Mouse (Mus musculus): ENCODE results near the gene Aff1. TPM values are rescaled to one million over a fixed set of nuclear protein-coding genes. Genes with fewer than 3 reads are reported as not detected.

Aff1 gene
- polyA plus RNA-seq, 1 experiment from 2014 or later = 7.3 TPM

DNA sequence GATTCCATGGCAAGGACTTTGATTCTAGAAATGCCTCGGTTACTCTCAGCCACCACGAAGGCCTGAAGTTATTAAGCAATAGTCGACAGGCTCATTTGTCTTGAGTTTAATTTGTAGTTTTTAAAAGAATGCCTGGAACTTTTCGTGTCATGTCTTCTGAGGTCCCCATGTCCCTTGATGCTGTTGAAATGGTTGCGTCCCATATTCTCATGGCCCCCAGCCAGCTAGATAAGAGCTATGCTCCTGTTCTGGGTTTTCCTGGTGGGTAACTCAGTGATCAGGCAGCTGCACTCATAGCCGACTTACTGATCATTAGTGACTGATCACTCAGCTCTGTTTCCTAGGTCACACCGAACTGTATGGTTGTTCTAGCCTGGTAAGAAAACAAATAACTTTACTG, 69.6 kb downstream of the Aff1 start:
- Histone ChIP-seq H3K36me3 (ENCODE audit: control insufficient read depth, insufficient read depth, low read length) (no peaks in the 10 kb centered on the region), H3K4me2 (ENCODE audit: low read length) (no peak overlapping the region), H3K27ac (ENCODE audit: low read depth) (no peak overlapping the region), H3K4me3 (ENCODE audit: low read depth, low read length) (no peak overlapping the region), H3K9me3 (ENCODE audit: control insufficient read depth, low read length) (peaks cover 4% of the 10 kb centered on the region; the same call in 1 of the 2 replicates), H3K9ac (ENCODE audit: low read length) (no peak overlapping the region), H3K4me1 (replicated peaks; ENCODE audit: control insufficient read depth, insufficient read depth, low read length) (peaks cover 9% of the 10 kb centered on the region), H3K27me3 (replicated peaks; ENCODE audit: control insufficient read depth, insufficient read depth, low read length) (no peaks in the 10 kb centered on the region)
- no peak for ATAC-seq (replicated peaks; ENCODE audit: low FRiP score, low TSS enrichment, low read depth)
- DNase-seq (ENCODE audit: low spot score) = no peak
- WGBS = 78% methylated on average over 7 of the region's 7 CpGs

DNA sequence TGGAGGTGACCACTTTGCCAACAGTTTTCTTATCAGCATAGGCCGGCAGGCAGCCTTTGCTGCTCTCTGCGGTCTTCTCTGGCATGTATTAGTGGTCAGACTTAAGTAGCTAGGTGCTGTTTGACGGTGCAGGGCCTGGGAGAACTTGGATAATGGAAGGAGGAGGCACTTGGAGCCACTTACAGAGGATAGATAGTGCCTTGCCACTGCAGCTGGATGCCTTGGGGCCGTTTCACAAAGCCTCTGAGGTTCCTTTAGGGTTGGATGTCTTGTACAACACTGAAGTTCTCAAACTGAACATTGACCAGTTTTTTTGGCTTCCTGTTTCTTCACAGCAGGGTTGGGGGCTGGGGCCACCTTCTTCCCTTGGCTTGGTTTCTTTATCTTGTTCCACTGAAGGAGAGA, 70.7 kb downstream of the Aff1 start:
- Histone ChIP-seq H3K4me2 (ENCODE audit: low read length) (no peak overlapping the region), H3K36me3 (ENCODE audit: control insufficient read depth, insufficient read depth, low read length) (no peaks in the 10 kb centered on the region), H3K4me1 (replicated peaks; ENCODE audit: control insufficient read depth, insufficient read depth, low read length) (peaks cover 9% of the 10 kb centered on the region)

DNA sequence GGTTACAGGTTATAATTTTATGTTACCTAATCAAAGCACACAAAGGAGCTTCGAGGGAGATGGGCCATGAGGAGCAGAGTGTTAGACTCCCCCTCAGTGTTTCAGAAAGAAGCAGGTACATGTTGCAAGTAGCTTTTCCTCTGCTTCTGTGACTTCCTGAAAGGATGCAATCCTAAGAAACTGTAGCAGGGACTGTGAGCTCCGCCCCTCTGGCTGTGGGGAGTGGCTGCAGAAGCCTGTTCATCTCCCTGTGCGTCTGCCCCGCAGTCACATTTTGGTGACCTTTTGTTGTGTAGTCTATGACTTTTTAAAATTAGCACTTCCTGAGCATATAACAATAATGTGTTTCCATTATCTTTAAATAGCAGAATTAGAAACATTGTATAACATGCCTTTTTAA, 73.2 kb downstream of the Aff1 start:
- Histone ChIP-seq H3K9me3 (ENCODE audit: control insufficient read depth, low read length) (peaks cover 4% of the 10 kb centered on the region; the same call in 1 of the 2 replicates), H3K4me1 (replicated peaks; ENCODE audit: control insufficient read depth, insufficient read depth, low read length) (peaks cover 2% of the 10 kb centered on the region; the same call in 1 of the 2 replicates), H3K9ac (ENCODE audit: low read length) (no peak overlapping the region), H3K4me2 (ENCODE audit: low read length) (no peak overlapping the region), H3K27ac (ENCODE audit: low read depth) (no peak overlapping the region), H3K4me3 (ENCODE audit: low read depth, low read length) (no peak overlapping the region), H3K27me3 (replicated peaks; ENCODE audit: control insufficient read depth, insufficient read depth, low read length) (no peaks in the 10 kb centered on the region), H3K36me3 (ENCODE audit: control insufficient read depth, insufficient read depth, low read length) (no peaks in the 10 kb centered on the region)
- 88% methylated on average over 4 of the region's 4 CpGs for WGBS
- DNase-seq (ENCODE audit: low spot score) = no peak
- ATAC-seq (replicated peaks; ENCODE audit: low FRiP score, low TSS enrichment, low read depth) = no peak

More for the DNA sequence above, 70.7 kb downstream of the Aff1 start:
- Histone ChIP-seq H3K9me3 (ENCODE audit: control insufficient read depth, low read length) (peaks cover 4% of the 10 kb centered on the region; the same call in 1 of the 2 replicates), H3K27ac (ENCODE audit: low read depth) (no peak overlapping the region), H3K9ac (ENCODE audit: low read length) (no peak overlapping the region), H3K27me3 (replicated peaks; ENCODE audit: control insufficient read depth, insufficient read depth, low read length) (no peaks in the 10 kb centered on the region), H3K4me3 (ENCODE audit: low read depth, low read length) (no peak overlapping the region)
- no peak for ATAC-seq (replicated peaks; ENCODE audit: low FRiP score, low TSS enrichment, low read depth)
- DNase-seq (ENCODE audit: low spot score) = no peak
- WGBS = 76% methylated on average over 4 of the region's 4 CpGs

- Histone ChIP-seq H3K9me3 (ENCODE audit: control insufficient read depth, low read length) (peaks cover 4% of the 10 kb centered on the region; the same call in 1 of the 2 replicates), H3K36me3 (ENCODE audit: control insufficient read depth, insufficient read depth, low read length) (no peaks in the 10 kb centered on the region), H3K4me2 (ENCODE audit: low read length) (no peak overlapping the region), H3K27ac (ENCODE audit: low read depth) (no peak overlapping the region), H3K4me1 (replicated peaks; ENCODE audit: control insufficient read depth, insufficient read depth, low read length) (no peaks in the 10 kb centered on the region), H3K27me3 (replicated peaks; ENCODE audit: control insufficient read depth, insufficient read depth, low read length) (no peaks in the 10 kb centered on the region), H3K4me3 (ENCODE audit: low read depth, low read length) (no peak overlapping the region), H3K9ac (ENCODE audit: low read length) (no peak overlapping the region)
- DNase-seq (ENCODE audit: low spot score) = no peak
- ATAC-seq (replicated peaks; ENCODE audit: low FRiP score, low TSS enrichment, low read depth) = no peak
- 97% methylated on average over 2 of the region's 2 CpGs for WGBS
Measured at GRCm38 (mm10) chr5:103765758-103766431, 73.7 kb downstream of the Aff1 start.

DNA sequence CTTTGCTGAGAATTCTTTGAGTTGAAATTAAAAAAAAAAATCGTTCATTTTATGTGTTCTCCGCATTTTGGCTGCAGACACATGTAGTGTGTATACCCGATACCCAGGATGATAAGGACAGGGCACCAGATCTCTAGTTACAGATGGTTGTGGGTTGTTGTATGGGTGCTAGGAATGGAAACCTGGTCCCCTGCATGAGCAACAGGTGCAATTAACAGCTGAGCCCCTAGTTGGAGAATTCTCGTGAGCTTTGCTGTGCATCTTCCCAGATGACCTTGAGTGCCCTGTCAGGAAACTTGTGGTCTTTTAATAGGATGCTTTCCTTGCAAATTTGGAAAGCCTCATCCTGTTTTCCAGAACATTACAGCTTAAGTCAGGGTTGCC, 74.2 kb downstream of the Aff1 start:
- DNase-seq (ENCODE audit: low spot score) = no peak
- Histone ChIP-seq H3K4me2 (ENCODE audit: low read length) (no peak overlapping the region), H3K9ac (ENCODE audit: low read length) (no peak overlapping the region), H3K27me3 (replicated peaks; ENCODE audit: control insufficient read depth, insufficient read depth, low read length) (no peaks in the 10 kb centered on the region), H3K4me1 (replicated peaks; ENCODE audit: control insufficient read depth, insufficient read depth, low read length) (no peaks in the 10 kb centered on the region), H3K9me3 (ENCODE audit: control insufficient read depth, low read length) (peaks cover 4% of the 10 kb centered on the region; the same call in 1 of the 2 replicates), H3K36me3 (ENCODE audit: control insufficient read depth, insufficient read depth, low read length) (no peaks in the 10 kb centered on the region), H3K27ac (ENCODE audit: low read depth) (no peak overlapping the region), H3K4me3 (ENCODE audit: low read depth, low read length) (no peak overlapping the region)
- WGBS = 93% methylated on average over 4 of the region's 4 CpGs
- ATAC-seq (replicated peaks; ENCODE audit: low FRiP score, low TSS enrichment, low read depth) = no peak

- Histone ChIP-seq H3K27me3 (replicated peaks; ENCODE audit: control insufficient read depth, insufficient read depth, low read length) (no peaks in the 10 kb centered on the region), H3K9me3 (ENCODE audit: control insufficient read depth, low read length) (peaks cover 4% of the 10 kb centered on the region; the same call in 1 of the 2 replicates), H3K4me3 (ENCODE audit: low read depth, low read length) (no peak overlapping the region), H3K4me1 (replicated peaks; ENCODE audit: control insufficient read depth, insufficient read depth, low read length) (peaks cover 7% of the 10 kb centered on the region), H3K36me3 (ENCODE audit: control insufficient read depth, insufficient read depth, low read length) (no peaks in the 10 kb centered on the region), H3K4me2 (ENCODE audit: low read length) (no peak overlapping the region), H3K9ac (ENCODE audit: low read length) (no peak overlapping the region), H3K27ac (ENCODE audit: low read depth) (no peak overlapping the region)
- 86% methylated on average over 3 of the region's 3 CpGs for WGBS
- ATAC-seq (replicated peaks; ENCODE audit: low FRiP score, low TSS enrichment, low read depth) (no peak), DNase-seq (ENCODE audit: low spot score) (no peak)
Measured at GRCm38 (mm10) chr5:103768961-103769360, 76.8 kb downstream of the Aff1 start.

- Histone ChIP-seq H3K27ac (ENCODE audit: low read depth) (no peak overlapping the region), H3K9me3 (ENCODE audit: control insufficient read depth, low read length) (peaks cover 4% of the 10 kb centered on the region; the same call in 1 of the 2 replicates), H3K36me3 (ENCODE audit: control insufficient read depth, insufficient read depth, low read length) (no peaks in the 10 kb centered on the region), H3K9ac (ENCODE audit: low read length) (no peak overlapping the region), H3K4me3 (ENCODE audit: low read depth, low read length) (no peak overlapping the region), H3K4me1 (replicated peaks; ENCODE audit: control insufficient read depth, insufficient read depth, low read length) (peaks cover 7% of the 10 kb centered on the region), H3K27me3 (replicated peaks; ENCODE audit: control insufficient read depth, insufficient read depth, low read length) (no peaks in the 10 kb centered on the region), H3K4me2 (ENCODE audit: low read length) (no peak overlapping the region)
- WGBS = 73% methylated on average over 9 of the region's 9 CpGs
- ATAC-seq (replicated peaks; ENCODE audit: low FRiP score, low TSS enrichment, low read depth) = no peak
- DNase-seq (ENCODE audit: low spot score) = no peak
Measured at GRCm38 (mm10) chr5:103769701-103770100, 77.5 kb downstream of the Aff1 start.

- H3K9me3 ChIP-seq (ENCODE audit: control insufficient read depth, low read length) = peaks cover 3% of the 10 kb centered on the region; the same call in 1 of the 2 replicates
- ATAC-seq (replicated peaks; ENCODE audit: low FRiP score, low TSS enrichment, low read depth) = no peak
- H3K9ac ChIP-seq (ENCODE audit: low read length) = no peak overlapping the region
- H3K4me2 ChIP-seq (ENCODE audit: low read length) = no peak overlapping the region
- no peaks in the 10 kb centered on the region for H3K36me3 ChIP-seq (ENCODE audit: control insufficient read depth, insufficient read depth, low read length)
- peaks cover 7% of the 10 kb centered on the region for H3K4me1 ChIP-seq (replicated peaks; ENCODE audit: control insufficient read depth, insufficient read depth, low read length)
- H3K27ac ChIP-seq (ENCODE audit: low read depth) = no peak overlapping the region
- H3K27me3 ChIP-seq (replicated peaks; ENCODE audit: control insufficient read depth, insufficient read depth, low read length) = no peaks in the 10 kb centered on the region
- no peak for DNase-seq (ENCODE audit: low spot score)
- WGBS = 59% methylated on average over 6 of the region's 6 CpGs
- H3K4me3 ChIP-seq (ENCODE audit: low read depth, low read length) = no peak overlapping the region
Measured at GRCm38 (mm10) chr5:103770447-103771222, 78.5 kb downstream of the Aff1 start.

All from intestine, embryonic 14.5 days (tissue).